Mouse (Mus musculus): ENCODE measurements around the gene Mybpc1. TPM values are rescaled to one million over a fixed set of nuclear protein-coding genes. Genes with fewer than 3 reads are reported as not detected.

Gene Mybpc1
- total and polyA plus RNA-seq, 2 experiments from 2014 or later: 3.7 to 5.5 TPM

- no peak overlapping the region for H3K9ac ChIP-seq (replicated peaks; ENCODE audit: low read length)
- no peak for ATAC-seq
- 90% methylated on average over 7 of the region's 7 CpGs for WGBS
Measured at GRCm38 (mm10) chr10:88600591-88600990, 4.4 kb downstream of the Mybpc1 start.

GRCm38 (mm10) chr10:88592316-88592715 is 12.6 kb downstream of the Mybpc1 start:
- no peak overlapping the region for H3K4me2 ChIP-seq (ENCODE audit: low read depth, low read length)

More at GRCm38 (mm10) chr10:88600591-88600990, 4.4 kb downstream of the Mybpc1 start:
- Histone ChIP-seq H3K9me3 (ENCODE audit: low read length) (no peaks in the 10 kb centered on the region), H3K36me3 (ENCODE audit: insufficient read depth, low read length) (no peaks in the 10 kb centered on the region), H3K4me3 (ENCODE audit: low read length) (no peak overlapping the region), H3K27me3 (ENCODE audit: insufficient read depth, low read length) (no peaks in the 10 kb centered on the region), H3K27ac (no peak overlapping the region), H3K4me2 (ENCODE audit: low read depth, low read length) (no peak overlapping the region), H3K4me1 (ENCODE audit: insufficient read depth, low read length) (no peaks in the 10 kb centered on the region)
- no peak for DNase-seq (ENCODE audit: low spot score)
- no peak for TF ChIP-seq CTCF (IDR thresholded peaks at IDR 0.05; ENCODE audit: low read depth)

GRCm38 (mm10) chr10:88591042-88591441 is 13.9 kb downstream of the Mybpc1 start:
- H3K9ac ChIP-seq (replicated peaks; ENCODE audit: low read length): 0 out of 2 replicates have a peak overlapping the region, but pooled peaks have one; percentile 28
- H3K36me3 ChIP-seq (ENCODE audit: insufficient read depth, low read length): no peaks in the 10 kb centered on the region
- H3K27me3 ChIP-seq (ENCODE audit: insufficient read depth, low read length): no peaks in the 10 kb centered on the region
- H3K27ac ChIP-seq: peak overlapping the region; percentile 64; the same call in 1 of the 2 replicates
- peak; percentile 37; the same call in 1 of the 2 replicates for TF ChIP-seq CTCF (IDR thresholded peaks at IDR 0.05; ENCODE audit: low read depth)
- WGBS: 35% methylated on average over 12 of the region's 12 CpGs
- peaks cover 7% of the 10 kb centered on the region; the same call in 1 of the 2 replicates for H3K4me1 ChIP-seq (ENCODE audit: insufficient read depth, low read length)
- ATAC-seq (peak; percentile 93), DNase-seq (ENCODE audit: low spot score) (peak; percentile 79)
- H3K9me3 ChIP-seq (ENCODE audit: low read length): no peaks in the 10 kb centered on the region
- peak overlapping the region; percentile 37 for H3K4me2 ChIP-seq (ENCODE audit: low read depth, low read length)
- H3K4me3 ChIP-seq (ENCODE audit: low read length): no peak overlapping the region

More at GRCm38 (mm10) chr10:88592316-88592715, 12.6 kb downstream of the Mybpc1 start:
- H3K27me3 ChIP-seq (ENCODE audit: insufficient read depth, low read length): no peaks in the 10 kb centered on the region
- no peak for TF ChIP-seq CTCF (IDR thresholded peaks at IDR 0.05; ENCODE audit: low read depth)
- peaks cover 7% of the 10 kb centered on the region; the same call in 1 of the 2 replicates for H3K4me1 ChIP-seq (ENCODE audit: insufficient read depth, low read length)
- DNase-seq (ENCODE audit: low spot score) (no peak), ATAC-seq (no peak)
- no peak overlapping the region for H3K4me3 ChIP-seq (ENCODE audit: low read length)
- H3K27ac ChIP-seq: no peak overlapping the region
- no peaks in the 10 kb centered on the region for H3K36me3 ChIP-seq (ENCODE audit: insufficient read depth, low read length)
- 81% methylated on average over 4 of the region's 4 CpGs for WGBS
- no peak overlapping the region for H3K9ac ChIP-seq (replicated peaks; ENCODE audit: low read length)
- H3K9me3 ChIP-seq (ENCODE audit: low read length): no peaks in the 10 kb centered on the region

- H3K4me2 ChIP-seq (ENCODE audit: low read depth, low read length): no peak overlapping the region
- no peaks in the 10 kb centered on the region for H3K4me1 ChIP-seq (ENCODE audit: insufficient read depth, low read length)
- ATAC-seq (no peak), DNase-seq (ENCODE audit: low spot score) (no peak)
- 84% methylated on average over 11 of the region's 11 CpGs for WGBS
- no peak overlapping the region for H3K27ac ChIP-seq
- H3K9me3 ChIP-seq (ENCODE audit: low read length): no peaks in the 10 kb centered on the region
- H3K9ac ChIP-seq (replicated peaks; ENCODE audit: low read length): no peak overlapping the region
- H3K36me3 ChIP-seq (ENCODE audit: insufficient read depth, low read length): no peaks in the 10 kb centered on the region
- no peak for TF ChIP-seq CTCF (IDR thresholded peaks at IDR 0.05; ENCODE audit: low read depth)
- H3K4me3 ChIP-seq (ENCODE audit: low read length): no peak overlapping the region
- H3K27me3 ChIP-seq (ENCODE audit: insufficient read depth, low read length): no peaks in the 10 kb centered on the region
Measured at GRCm38 (mm10) chr10:88584469-88584868, 20.5 kb downstream of the Mybpc1 start.

GRCm38 (mm10) chr10:88580786-88581185 is 24.2 kb downstream of the Mybpc1 start:
- DNase-seq (ENCODE audit: low spot score) (no peak), ATAC-seq (no peak)
- 81% methylated on average over 5 of the region's 5 CpGs for WGBS
- no peaks in the 10 kb centered on the region for H3K9me3 ChIP-seq (ENCODE audit: low read length)
- no peak overlapping the region for H3K9ac ChIP-seq (replicated peaks; ENCODE audit: low read length)
- H3K4me3 ChIP-seq (ENCODE audit: low read length): no peak overlapping the region
- H3K27me3 ChIP-seq (ENCODE audit: insufficient read depth, low read length): no peaks in the 10 kb centered on the region
- H3K27ac ChIP-seq: no peak overlapping the region
- H3K4me1 ChIP-seq (ENCODE audit: insufficient read depth, low read length): no peaks in the 10 kb centered on the region
- no peak for TF ChIP-seq CTCF (IDR thresholded peaks at IDR 0.05; ENCODE audit: low read depth)
- H3K36me3 ChIP-seq (ENCODE audit: insufficient read depth, low read length): no peaks in the 10 kb centered on the region
- H3K4me2 ChIP-seq (ENCODE audit: low read depth, low read length): no peak overlapping the region

GRCm38 (mm10) chr10:88578651-88579050 is 26.3 kb downstream of the Mybpc1 start:
- no peak overlapping the region for H3K4me2 ChIP-seq (ENCODE audit: low read depth, low read length)
- H3K36me3 ChIP-seq (ENCODE audit: insufficient read depth, low read length): no peaks in the 10 kb centered on the region
- H3K27ac ChIP-seq: no peak overlapping the region
- no peak for TF ChIP-seq CTCF (IDR thresholded peaks at IDR 0.05; ENCODE audit: low read depth)
- H3K9ac ChIP-seq (replicated peaks; ENCODE audit: low read length): no peak overlapping the region
- ATAC-seq (no peak), DNase-seq (ENCODE audit: low spot score) (no peak)
- no peaks in the 10 kb centered on the region for H3K4me1 ChIP-seq (ENCODE audit: insufficient read depth, low read length)
- 68% methylated on average over 4 of the region's 4 CpGs for WGBS
- no peaks in the 10 kb centered on the region for H3K27me3 ChIP-seq (ENCODE audit: insufficient read depth, low read length)
- H3K9me3 ChIP-seq (ENCODE audit: low read length): no peaks in the 10 kb centered on the region
- H3K4me3 ChIP-seq (ENCODE audit: low read length): no peak overlapping the region

GRCm38 (mm10) chr10:88574115-88574635 is 30.8 kb downstream of the Mybpc1 start:
- no peak overlapping the region for H3K4me2 ChIP-seq (ENCODE audit: low read depth, low read length)
- H3K4me3 ChIP-seq (ENCODE audit: low read length): no peak overlapping the region
- no peaks in the 10 kb centered on the region for H3K36me3 ChIP-seq (ENCODE audit: insufficient read depth, low read length)
- H3K9ac ChIP-seq (replicated peaks; ENCODE audit: low read length): no peak overlapping the region
- no peak overlapping the region for H3K27ac ChIP-seq
- H3K4me1 ChIP-seq (ENCODE audit: insufficient read depth, low read length): no peaks in the 10 kb centered on the region
- H3K9me3 ChIP-seq (ENCODE audit: low read length): no peaks in the 10 kb centered on the region
- 66% methylated on average over 8 of the region's 8 CpGs for WGBS
- ATAC-seq (no peak), DNase-seq (ENCODE audit: low spot score) (no peak)
- H3K27me3 ChIP-seq (ENCODE audit: insufficient read depth, low read length): no peaks in the 10 kb centered on the region
- TF ChIP-seq CTCF (IDR thresholded peaks at IDR 0.05; ENCODE audit: low read depth): no peak

Measured in hindbrain, postnatal 0 days (tissue).